Mouse (Mus musculus): ENCODE measurements around the gene Snupn. TPM values are rescaled to one million over a fixed set of nuclear protein-coding genes. Genes with fewer than 3 reads are reported as not detected.

Gene Snupn
- polyA plus RNA-seq, 1 experiment, result 18.5 TPM

DNA sequence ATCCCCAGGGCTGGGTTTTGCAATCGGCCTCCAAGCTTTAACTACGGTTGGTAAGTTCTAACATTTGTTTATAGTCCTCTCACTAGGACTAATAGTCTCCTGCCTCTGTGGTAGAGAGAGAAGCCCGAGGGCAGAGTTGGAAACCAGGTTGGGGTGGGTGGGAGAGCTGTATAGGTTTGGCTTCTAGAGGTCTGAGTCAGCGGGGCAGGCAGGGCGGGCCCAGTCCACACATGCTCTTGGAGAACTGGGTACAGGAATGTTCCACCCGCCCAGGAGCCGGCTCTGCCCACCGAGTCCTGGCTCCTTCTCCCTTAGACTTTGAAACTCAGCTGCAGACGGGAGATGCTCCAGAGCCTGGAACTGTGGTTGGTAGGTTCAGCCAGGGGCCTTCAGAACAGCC is 36.7 kb upstream of the Snupn start:
- H3K9ac ChIP-seq (ENCODE audit: low read depth, poor library complexity, severe bottlenecking), result no peak overlapping the region
- no peaks in the 10 kb centered on the region for H3K27me3 ChIP-seq (ENCODE audit: control insufficient read depth, insufficient read depth, low read length, poor library complexity, severe bottlenecking)

DNA sequence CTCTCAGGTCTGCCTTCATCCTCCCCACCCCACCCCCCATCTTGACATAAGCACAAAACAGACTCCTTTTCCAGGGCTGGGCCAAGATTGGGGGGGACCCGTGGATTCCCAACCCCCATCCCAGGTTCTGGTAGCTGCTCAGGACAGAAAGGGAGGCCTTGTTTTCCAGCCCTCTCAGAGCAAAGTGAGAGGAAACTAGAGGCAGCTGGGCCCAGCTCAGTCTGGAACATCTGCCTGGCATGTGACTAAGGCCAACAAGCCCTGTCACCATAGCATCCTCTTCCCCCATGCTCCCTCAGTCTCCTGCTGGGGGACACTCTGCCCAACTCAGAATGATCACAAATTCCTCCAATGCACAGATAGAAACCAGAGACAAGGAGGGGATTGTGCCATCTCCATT is 35.6 kb upstream of the Snupn start:
- no peak overlapping the region for H3K27ac ChIP-seq (ENCODE audit: insufficient read depth, low read length)
- H3K27me3 ChIP-seq (ENCODE audit: control insufficient read depth, insufficient read depth, low read length, poor library complexity, severe bottlenecking), result no peaks in the 10 kb centered on the region
- no peaks in the 10 kb centered on the region for H3K36me3 ChIP-seq (ENCODE audit: control insufficient read depth, insufficient read depth, low read length, poor library complexity, severe bottlenecking)
- TF ChIP-seq POLR2A (IDR thresholded peaks at IDR 0.05; ENCODE audit: insufficient read depth, low read length) (no peak), CTCF (IDR thresholded peaks at IDR 0.05; ENCODE audit: low read depth, low read length) (no peak), EP300 (IDR thresholded peaks at IDR 0.05; ENCODE audit: insufficient read depth, low read depth, low read length) (no peak)
- H3K4me1 ChIP-seq (ENCODE audit: control insufficient read depth, insufficient read depth, low read length), result peaks cover 1% of the 10 kb centered on the region
- no peak overlapping the region for H3K4me3 ChIP-seq (ENCODE audit: low read depth, low read length)
- no peaks in the 10 kb centered on the region for H3K9me3 ChIP-seq (replicated peaks; ENCODE audit: control insufficient read depth, insufficient read depth, low read length, poor library complexity, severe bottlenecking)
- H3K9ac ChIP-seq (ENCODE audit: low read depth, poor library complexity, severe bottlenecking), result no peak overlapping the region

More for the DNA sequence above, 36.7 kb upstream of the Snupn start:
- Histone ChIP-seq H3K4me1 (ENCODE audit: control insufficient read depth, insufficient read depth, low read length) (peaks cover 2% of the 10 kb centered on the region), H3K36me3 (ENCODE audit: control insufficient read depth, insufficient read depth, low read length, poor library complexity, severe bottlenecking) (no peaks in the 10 kb centered on the region), H3K27ac (ENCODE audit: insufficient read depth, low read length) (no peak overlapping the region), H3K4me3 (ENCODE audit: low read depth, low read length) (no peak overlapping the region), H3K9me3 (replicated peaks; ENCODE audit: control insufficient read depth, insufficient read depth, low read length, poor library complexity, severe bottlenecking) (no peaks in the 10 kb centered on the region)
- TF ChIP-seq CTCF (IDR thresholded peaks at IDR 0.05; ENCODE audit: low read depth, low read length) (no peak), POLR2A (IDR thresholded peaks at IDR 0.05; ENCODE audit: insufficient read depth, low read length) (no peak), EP300 (IDR thresholded peaks at IDR 0.05; ENCODE audit: insufficient read depth, low read depth, low read length) (no peak)

DNA sequence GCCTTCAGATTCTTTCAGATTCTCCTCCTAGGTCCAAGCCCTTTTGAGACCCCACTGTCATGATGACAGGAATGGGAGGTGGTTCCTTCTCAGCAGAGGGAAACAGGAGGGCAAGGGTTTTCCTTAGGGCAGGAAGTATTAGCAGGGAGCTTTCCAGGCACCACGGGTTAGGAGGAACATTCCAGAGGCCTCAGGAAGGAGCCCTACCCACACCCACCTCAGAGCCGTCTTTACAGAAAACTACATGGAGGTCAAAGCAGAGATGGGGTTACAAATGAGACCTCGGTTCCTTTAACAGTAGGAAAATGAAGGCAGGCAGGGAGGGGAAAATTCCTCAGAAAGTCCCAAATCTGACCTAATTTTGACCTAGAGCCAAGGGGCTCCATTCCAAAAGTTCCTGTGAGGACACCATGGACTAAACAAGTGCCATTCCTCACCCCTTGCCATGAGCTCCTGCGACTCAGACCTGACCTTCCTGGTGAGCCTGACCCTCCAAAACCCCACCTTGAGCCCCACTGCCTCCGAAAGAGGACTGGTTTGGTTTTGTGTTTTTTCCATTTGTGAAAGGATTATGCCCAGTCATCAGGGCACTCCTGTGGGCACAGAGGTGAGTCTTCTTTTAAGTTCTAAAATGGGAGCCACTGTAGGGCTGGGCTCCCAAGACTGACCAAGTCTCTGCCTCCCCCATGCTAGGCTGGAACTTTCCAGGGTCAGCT is 34.8 kb upstream of the Snupn start:
- no peak overlapping the region for H3K27ac ChIP-seq (ENCODE audit: insufficient read depth, low read length)
- H3K9me3 ChIP-seq (replicated peaks; ENCODE audit: control insufficient read depth, insufficient read depth, low read length, poor library complexity, severe bottlenecking), result no peaks in the 10 kb centered on the region
- H3K36me3 ChIP-seq (ENCODE audit: control insufficient read depth, insufficient read depth, low read length, poor library complexity, severe bottlenecking), result no peaks in the 10 kb centered on the region
- TF ChIP-seq EP300 (IDR thresholded peaks at IDR 0.05; ENCODE audit: insufficient read depth, low read depth, low read length) (no peak), CTCF (IDR thresholded peaks at IDR 0.05; ENCODE audit: low read depth, low read length) (no peak), POLR2A (IDR thresholded peaks at IDR 0.05; ENCODE audit: insufficient read depth, low read length) (no peak)
- no peaks in the 10 kb centered on the region for H3K27me3 ChIP-seq (ENCODE audit: control insufficient read depth, insufficient read depth, low read length, poor library complexity, severe bottlenecking)
- H3K4me3 ChIP-seq (ENCODE audit: low read depth, low read length), result no peak overlapping the region
- H3K4me1 ChIP-seq (ENCODE audit: control insufficient read depth, insufficient read depth, low read length), result no peaks in the 10 kb centered on the region
- H3K9ac ChIP-seq (ENCODE audit: low read depth, poor library complexity, severe bottlenecking), result no peak overlapping the region

DNA sequence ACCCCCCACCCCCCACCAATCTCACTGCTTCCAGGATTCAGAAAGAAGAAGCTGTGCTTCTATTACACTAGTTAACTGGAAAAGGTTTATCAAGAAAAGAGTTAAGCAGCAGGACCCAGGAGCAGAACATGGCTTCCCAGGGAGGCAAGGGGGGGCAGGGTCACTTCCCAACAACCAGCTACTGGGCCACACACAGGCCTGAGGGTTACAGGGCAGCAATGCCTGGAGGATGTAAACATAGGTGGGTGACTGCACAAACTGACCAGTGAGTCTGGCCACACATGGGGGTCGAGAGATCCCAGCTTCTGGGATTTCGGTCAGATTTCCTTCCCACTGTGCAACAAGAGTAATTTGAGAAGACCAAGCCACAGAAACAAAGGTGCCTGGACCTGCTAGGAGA is 33.5 kb upstream of the Snupn start:
- H3K9me3 ChIP-seq (replicated peaks; ENCODE audit: control insufficient read depth, insufficient read depth, low read length, poor library complexity, severe bottlenecking), result no peaks in the 10 kb centered on the region
- no peak overlapping the region for H3K4me3 ChIP-seq (ENCODE audit: low read depth, low read length)
- H3K27ac ChIP-seq (ENCODE audit: insufficient read depth, low read length), result no peak overlapping the region
- H3K36me3 ChIP-seq (ENCODE audit: control insufficient read depth, insufficient read depth, low read length, poor library complexity, severe bottlenecking), result no peaks in the 10 kb centered on the region
- no peaks in the 10 kb centered on the region for H3K4me1 ChIP-seq (ENCODE audit: control insufficient read depth, insufficient read depth, low read length)
- H3K9ac ChIP-seq (ENCODE audit: low read depth, poor library complexity, severe bottlenecking), result no peak overlapping the region
- H3K27me3 ChIP-seq (ENCODE audit: control insufficient read depth, insufficient read depth, low read length, poor library complexity, severe bottlenecking), result no peaks in the 10 kb centered on the region
- TF ChIP-seq CTCF (IDR thresholded peaks at IDR 0.05; ENCODE audit: low read depth, low read length) (no peak), POLR2A (IDR thresholded peaks at IDR 0.05; ENCODE audit: insufficient read depth, low read length) (no peak), EP300 (IDR thresholded peaks at IDR 0.05; ENCODE audit: insufficient read depth, low read depth, low read length) (no peak)

DNA sequence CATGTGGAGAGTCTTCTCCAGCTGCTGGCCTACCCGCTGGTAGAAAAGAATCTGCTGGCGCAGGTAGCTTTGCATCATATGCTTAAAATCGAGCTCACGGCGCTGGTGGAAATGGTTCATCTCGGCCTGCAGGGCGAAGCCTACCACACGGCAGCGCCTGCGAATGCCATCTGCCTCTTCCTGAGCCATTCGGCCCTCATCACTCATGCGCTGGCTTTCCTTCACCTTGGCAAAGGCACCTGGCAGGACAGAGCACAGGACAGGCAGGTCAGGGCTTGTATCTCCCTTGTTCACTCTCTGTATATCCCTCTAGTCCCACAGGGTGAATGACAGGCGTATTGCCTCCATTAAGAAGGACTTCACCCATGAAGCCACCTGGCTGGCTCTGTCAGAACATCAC is 32.2 kb upstream of the Snupn start:
- no peaks in the 10 kb centered on the region for H3K9me3 ChIP-seq (replicated peaks; ENCODE audit: control insufficient read depth, insufficient read depth, low read length, poor library complexity, severe bottlenecking)
- H3K4me1 ChIP-seq (ENCODE audit: control insufficient read depth, insufficient read depth, low read length), result no peaks in the 10 kb centered on the region
- H3K36me3 ChIP-seq (ENCODE audit: control insufficient read depth, insufficient read depth, low read length, poor library complexity, severe bottlenecking), result no peaks in the 10 kb centered on the region
- no peak overlapping the region for H3K27ac ChIP-seq (ENCODE audit: insufficient read depth, low read length)
- no peak for TF ChIP-seq EP300 (IDR thresholded peaks at IDR 0.05; ENCODE audit: insufficient read depth, low read depth, low read length)
- TF ChIP-seq POLR2A (IDR thresholded peaks at IDR 0.05; ENCODE audit: insufficient read depth, low read length), result no peak
- no peak for TF ChIP-seq CTCF (IDR thresholded peaks at IDR 0.05; ENCODE audit: low read depth, low read length)
- no peaks in the 10 kb centered on the region for H3K27me3 ChIP-seq (ENCODE audit: control insufficient read depth, insufficient read depth, low read length, poor library complexity, severe bottlenecking)
- H3K9ac ChIP-seq (ENCODE audit: low read depth, poor library complexity, severe bottlenecking), result no peak overlapping the region
- no peak overlapping the region for H3K4me3 ChIP-seq (ENCODE audit: low read depth, low read length)

DNA sequence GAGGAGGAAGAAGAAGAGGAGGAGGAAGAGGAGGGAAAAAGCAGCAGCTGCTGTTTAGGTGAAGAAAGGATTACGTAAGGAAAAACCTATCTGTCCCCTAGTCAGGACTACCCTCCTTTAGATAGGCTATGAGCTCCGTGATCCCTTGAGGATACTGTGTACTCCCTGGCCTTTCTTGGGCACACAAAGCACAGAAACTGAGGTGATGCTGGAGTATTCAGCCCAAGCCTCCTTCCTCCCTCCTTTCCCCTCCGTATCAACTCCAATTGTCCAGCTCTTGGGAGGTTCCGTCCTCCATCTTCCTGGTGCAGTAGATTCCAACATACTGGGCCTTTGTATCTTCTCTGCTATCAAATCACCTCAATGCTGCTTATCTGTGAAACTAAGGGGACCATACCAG is 27.9 kb upstream of the Snupn start:
- no peaks in the 10 kb centered on the region for H3K36me3 ChIP-seq (ENCODE audit: control insufficient read depth, insufficient read depth, low read length, poor library complexity, severe bottlenecking)
- no peak overlapping the region for H3K27ac ChIP-seq (ENCODE audit: insufficient read depth, low read length)
- peaks cover 3% of the 10 kb centered on the region for H3K4me1 ChIP-seq (ENCODE audit: control insufficient read depth, insufficient read depth, low read length)
- no peak for TF ChIP-seq EP300 (IDR thresholded peaks at IDR 0.05; ENCODE audit: insufficient read depth, low read depth, low read length)
- TF ChIP-seq CTCF (IDR thresholded peaks at IDR 0.05; ENCODE audit: low read depth, low read length), result no peak
- no peak for TF ChIP-seq POLR2A (IDR thresholded peaks at IDR 0.05; ENCODE audit: insufficient read depth, low read length)
- no peaks in the 10 kb centered on the region for H3K9me3 ChIP-seq (replicated peaks; ENCODE audit: control insufficient read depth, insufficient read depth, low read length, poor library complexity, severe bottlenecking)
- no peak overlapping the region for H3K9ac ChIP-seq (ENCODE audit: low read depth, poor library complexity, severe bottlenecking)
- no peak overlapping the region for H3K4me3 ChIP-seq (ENCODE audit: low read depth, low read length)
- no peaks in the 10 kb centered on the region for H3K27me3 ChIP-seq (ENCODE audit: control insufficient read depth, insufficient read depth, low read length, poor library complexity, severe bottlenecking)

Data from ES-Bruce4 (cell line).